Mouse (Mus musculus) heart, postnatal 4 days (tissue): Measurements from ENCODE around the gene Gm38394. TPM values are rescaled to one million over a fixed set of nuclear protein-coding genes. Genes with fewer than 3 reads are reported as not detected.

ENCODE experiments used
- total RNA-seq, 2 experiments: library from RNA; stranded (reverse); gene quantifications; 2 replicates each; pipeline ENCODE4 v1.2.3; 2021

Gm38394 gene
- total RNA-seq, 2 experiments from 2014 or later = 37.3 to 40.5 TPM

Other genes starting within 250 kb of the Gm38394 start
- 10 to 100 TPM; 29.8 to 32.4 TPM for gene Sox13, start 236.9 kb downstream of the Gm38394 start, total RNA-seq
- gene Snrpe, start 51.0 kb downstream of the Gm38394 start, total RNA-seq = 100 to 1,000 TPM; 144 to 149 TPM
- gene Zbed6, start 433 bp downstream of the Gm38394 start, total RNA-seq = 10 to 100 TPM; 13.4 to 14.3 TPM
- gene Lax1, start 28.8 kb upstream of the Gm38394 start, total RNA-seq = under 1 TPM; 0.41 TPM
- gene Atp2b4, start 139.7 kb upstream of the Gm38394 start, total RNA-seq = 10 to 100 TPM; 32.4 to 37.4 TPM
- gene Optc, start 246.7 kb upstream of the Gm38394 start, total RNA-seq = under 1 TPM; 0.16 to 0.29 TPM